Comparison of ENCODE assay signal across 22 mouse cellular contexts in the genomic region with DNA sequence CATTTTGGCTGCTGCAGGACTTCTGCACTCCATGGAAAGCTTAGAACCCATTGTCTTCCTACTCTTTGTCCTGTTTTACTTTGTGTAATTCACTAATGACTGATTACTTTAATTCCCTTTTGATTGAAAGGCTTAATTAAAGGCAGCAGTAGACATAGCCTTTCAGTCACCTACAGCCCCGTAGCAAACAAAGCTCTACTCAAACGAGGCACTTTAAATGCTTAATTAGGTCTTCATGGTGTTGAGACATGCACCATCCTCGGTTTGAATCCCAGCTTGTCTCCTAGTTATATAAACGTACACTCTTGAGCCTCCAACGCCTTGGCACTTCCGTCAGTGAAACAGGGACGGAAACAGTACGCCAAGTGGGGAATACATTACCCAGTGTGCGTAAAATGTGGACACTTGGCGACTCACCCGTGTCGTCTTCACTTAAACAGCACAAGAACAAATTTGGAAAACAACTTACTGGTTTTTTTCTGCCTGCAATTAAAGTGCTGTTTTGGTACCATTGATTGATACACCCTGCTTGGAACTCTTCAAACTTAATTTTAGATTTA. TPM values are rescaled to one million over a fixed set of nuclear protein-coding genes. Genes with fewer than 3 reads are reported as not detected.
"Had no signal": no experiment of that assay in that cellular context is flagged by ENCODE, and none has a peak within 500 bp of the region (broad histone marks: within the 10 kb centered on the region; RNA-seq: fewer than 3 reads in every experiment).

No protein-coding gene starts in this region.

- H3K4me2 ChIP-seq: limb, embryonic 15.5 days; liver, embryonic 13.5 days; lung, embryonic 15.5 days; midbrain, embryonic 12.5 days had no signal

- H3K4me1 ChIP-seq: liver, embryonic 13.5 days; lung, embryonic 15.5 days; midbrain, embryonic 12.5 days had no signal

- H3K9me3 ChIP-seq: limb, embryonic 15.5 days; liver, embryonic 13.5 days; lung, embryonic 15.5 days; midbrain, embryonic 12.5 days had no signal

- DNase-seq: kidney, adult 11 months; kidney, adult 9 months; kidney, postnatal 36 days; layer of hippocampus, adult 9-11 months; layer of hippocampus, postnatal 36 days; liver, embryonic 13.5 days; liver, postnatal 0 days; lung, postnatal 14 days; right cerebral cortex, postnatal 14 days; thymus, postnatal 4 days had no signal

- H3K9ac ChIP-seq: limb, embryonic 15.5 days; liver, embryonic 13.5 days; liver, postnatal 0 days; lung, embryonic 15.5 days; midbrain, embryonic 12.5 days had no signal

- ATAC-seq: liver, postnatal 0 days; midbrain, embryonic 16.5 days had no signal

- H3K4me3 ChIP-seq: limb, embryonic 15.5 days; liver, embryonic 13.5 days; lung, embryonic 15.5 days; megakaryocyte, embryonic 14.5 days; midbrain, embryonic 12.5 days had no signal

- H3K27ac ChIP-seq: kidney, postnatal 0 days; limb, embryonic 15.5 days; liver, embryonic 13.5 days; lung, embryonic 15.5 days; macrophage; midbrain, embryonic 12.5 days had no signal

- H3K27me3 ChIP-seq: limb, embryonic 15.5 days; liver, embryonic 13.5 days; lung, embryonic 15.5 days had no signal

- H3K36me3 ChIP-seq: limb, embryonic 15.5 days; liver, embryonic 13.5 days; lung, embryonic 15.5 days; midbrain, embryonic 12.5 days had no signal

RNA-seq across cellular contexts. Expression of a gene that starts 41.1 kb away (rescaled TPM):
- polyA plus RNA-seq: limb, embryonic 11.5 days; macrophage; midbrain, embryonic 12.5 days had no signal

RNA-seq across cellular contexts. Expression of a gene that starts 53.1 kb away (rescaled TPM):
- total RNA-seq: layer of hippocampus, adult 18-20 months; layer of hippocampus, postnatal 36 days; left cerebral cortex, postnatal 10 days had no signal
- polyA plus RNA-seq: kidney, postnatal 0 days; limb, embryonic 11.5 days; limb, embryonic 15.5 days; liver, embryonic 13.5 days; macrophage; midbrain, embryonic 12.5 days; midbrain, embryonic 16.5 days; neural tube, embryonic 14.5 days; small intestine, adult 2 months had no signal

RNA-seq across cellular contexts. Expression of a gene that starts 58.0 kb away (rescaled TPM):
- polyA plus RNA-seq: midbrain, embryonic 12.5 days had no signal
